Mouse (Mus musculus): Measurements from ENCODE around the gene Sacm1l. TPM values are rescaled to one million over a fixed set of nuclear protein-coding genes. Genes with fewer than 3 reads are reported as not detected.

The Sacm1l gene
- polyA plus RNA-seq, 1 experiment from 2014 or later, result 26.5 TPM

GRCm38 (mm10) chr9:123491917-123492585, 37.5 kb upstream of the Sacm1l start:
- H3K4me3 ChIP-seq (replicated peaks), result no peak overlapping the region
- no peaks in the 10 kb centered on the region for H3K27me3 ChIP-seq
- H3K9me3 ChIP-seq (replicated peaks), result no peaks in the 10 kb centered on the region
- WGBS (ENCODE audit: insufficient replicate concordance), result 71% methylated on average over 9 of the region's 9 CpGs
- peaks cover 30% of the 10 kb centered on the region for H3K36me3 ChIP-seq (replicated peaks)
- H3K4me1 ChIP-seq (replicated peaks), result peaks cover 82% of the 10 kb centered on the region
- H3K27ac ChIP-seq (replicated peaks), result 0 out of 2 replicates have a peak overlapping the region, but pooled peaks have one; percentile 0
- peak; percentile 29; the same call in 1 of the 2 replicates for ATAC-seq (ENCODE audit: insufficient read depth)
- H3K9ac ChIP-seq, result no peak overlapping the region
- no peak overlapping the region for H3K4me2 ChIP-seq

- H3K36me3 ChIP-seq (replicated peaks), result peaks cover 29% of the 10 kb centered on the region
- no peaks in the 10 kb centered on the region for H3K9me3 ChIP-seq (replicated peaks)
- WGBS (ENCODE audit: insufficient replicate concordance), result 41% methylated on average over 13 of the region's 13 CpGs
- H3K27me3 ChIP-seq, result no peaks in the 10 kb centered on the region
- ATAC-seq (ENCODE audit: insufficient read depth), result 0 out of 2 replicates have a peak, but pooled peaks have one; percentile 13
- no peak overlapping the region for H3K4me3 ChIP-seq (replicated peaks)
- H3K4me1 ChIP-seq (replicated peaks), result peaks cover 45% of the 10 kb centered on the region
- no peak overlapping the region for H3K27ac ChIP-seq (replicated peaks)
- H3K4me2 ChIP-seq, result peak overlapping the region; percentile 42
- H3K9ac ChIP-seq, result no peak overlapping the region
Observed at GRCm38 (mm10) chr9:123496665-123497064, 32.9 kb upstream of the Sacm1l start.

- Histone ChIP-seq H3K4me1 (replicated peaks) (peaks cover 33% of the 10 kb centered on the region), H3K9me3 (replicated peaks) (no peaks in the 10 kb centered on the region), H3K36me3 (replicated peaks) (peaks cover 40% of the 10 kb centered on the region), H3K4me2 (no peak overlapping the region), H3K27ac (replicated peaks) (no peak overlapping the region), H3K9ac (no peak overlapping the region), H3K27me3 (no peaks in the 10 kb centered on the region), H3K4me3 (replicated peaks) (no peak overlapping the region)
- ATAC-seq (ENCODE audit: insufficient read depth), result peak; percentile 23; the same call in 1 of the 2 replicates
- 27% methylated on average over 5 of the region's 5 CpGs for WGBS (ENCODE audit: insufficient replicate concordance)
Observed at GRCm38 (mm10) chr9:123497906-123498305, 31.7 kb upstream of the Sacm1l start.

- H3K27me3 ChIP-seq, result no peaks in the 10 kb centered on the region
- 65% methylated on average over 4 of the region's 4 CpGs for WGBS (ENCODE audit: insufficient replicate concordance)
- no peaks in the 10 kb centered on the region for H3K9me3 ChIP-seq (replicated peaks)
- peaks cover 59% of the 10 kb centered on the region for H3K36me3 ChIP-seq (replicated peaks)
- H3K9ac ChIP-seq, result no peak overlapping the region
- peaks cover 17% of the 10 kb centered on the region for H3K4me1 ChIP-seq (replicated peaks)
- no peak overlapping the region for H3K27ac ChIP-seq (replicated peaks)
- H3K4me2 ChIP-seq, result no peak overlapping the region
- no peak overlapping the region for H3K4me3 ChIP-seq (replicated peaks)
- no peak for ATAC-seq (ENCODE audit: insufficient read depth)
Observed at GRCm38 (mm10) chr9:123500480-123500879, 29.1 kb upstream of the Sacm1l start.

- Histone ChIP-seq H3K9me3 (replicated peaks) (no peaks in the 10 kb centered on the region), H3K27ac (replicated peaks) (no peak overlapping the region), H3K4me2 (no peak overlapping the region), H3K27me3 (no peaks in the 10 kb centered on the region), H3K4me1 (replicated peaks) (no peaks in the 10 kb centered on the region), H3K9ac (no peak overlapping the region), H3K4me3 (replicated peaks) (no peak overlapping the region), H3K36me3 (replicated peaks) (peaks cover 70% of the 10 kb centered on the region)
- no peak for ATAC-seq (ENCODE audit: insufficient read depth)
- 78% methylated on average over 5 of the region's 5 CpGs for WGBS (ENCODE audit: insufficient replicate concordance)
Observed at GRCm38 (mm10) chr9:123503171-123503834, 26.3 kb upstream of the Sacm1l start.

GRCm38 (mm10) chr9:123504325-123504724, 25.2 kb upstream of the Sacm1l start:
- no peaks in the 10 kb centered on the region for H3K9me3 ChIP-seq (replicated peaks)
- peaks cover 63% of the 10 kb centered on the region for H3K36me3 ChIP-seq (replicated peaks)
- WGBS (ENCODE audit: insufficient replicate concordance), result 9% methylated on average over 2 of the region's 2 CpGs
- no peak overlapping the region for H3K9ac ChIP-seq
- peak; percentile 68 for ATAC-seq (ENCODE audit: insufficient read depth)
- no peak overlapping the region for H3K4me3 ChIP-seq (replicated peaks)
- H3K4me2 ChIP-seq, result no peak overlapping the region
- H3K27ac ChIP-seq (replicated peaks), result no peak overlapping the region
- H3K4me1 ChIP-seq (replicated peaks), result no peaks in the 10 kb centered on the region
- no peaks in the 10 kb centered on the region for H3K27me3 ChIP-seq

- ATAC-seq (ENCODE audit: insufficient read depth), result no peak
- H3K27me3 ChIP-seq, result no peaks in the 10 kb centered on the region
- no peak overlapping the region for H3K4me2 ChIP-seq
- no peak overlapping the region for H3K4me3 ChIP-seq (replicated peaks)
- peaks cover 60% of the 10 kb centered on the region for H3K36me3 ChIP-seq (replicated peaks)
- H3K9me3 ChIP-seq (replicated peaks), result no peaks in the 10 kb centered on the region
- WGBS (ENCODE audit: insufficient replicate concordance), result 74% methylated on average over 1 of the region's 1 CpGs
- H3K27ac ChIP-seq (replicated peaks), result no peak overlapping the region
- H3K9ac ChIP-seq, result no peak overlapping the region
- peaks cover 6% of the 10 kb centered on the region; the same call in 1 of the 2 replicates for H3K4me1 ChIP-seq (replicated peaks)
Observed at GRCm38 (mm10) chr9:123505598-123505997, 24.0 kb upstream of the Sacm1l start.

- Histone ChIP-seq H3K36me3 (replicated peaks) (peaks cover 60% of the 10 kb centered on the region), H3K27me3 (no peaks in the 10 kb centered on the region), H3K9me3 (replicated peaks) (no peaks in the 10 kb centered on the region), H3K27ac (replicated peaks) (no peak overlapping the region), H3K4me2 (no peak overlapping the region), H3K4me3 (replicated peaks) (no peak overlapping the region), H3K4me1 (replicated peaks) (peaks cover 6% of the 10 kb centered on the region; the same call in 1 of the 2 replicates), H3K9ac (no peak overlapping the region)
- 65% methylated on average over 4 of the region's 4 CpGs for WGBS (ENCODE audit: insufficient replicate concordance)
- ATAC-seq (ENCODE audit: insufficient read depth), result no peak
Observed at GRCm38 (mm10) chr9:123506270-123507146, 23.1 kb upstream of the Sacm1l start.

- Histone ChIP-seq H3K4me2 (no peak overlapping the region), H3K9me3 (replicated peaks) (no peaks in the 10 kb centered on the region), H3K27me3 (no peaks in the 10 kb centered on the region), H3K36me3 (replicated peaks) (peaks cover 62% of the 10 kb centered on the region), H3K9ac (no peak overlapping the region), H3K27ac (replicated peaks) (no peak overlapping the region), H3K4me1 (replicated peaks) (peaks cover 6% of the 10 kb centered on the region; the same call in 1 of the 2 replicates), H3K4me3 (replicated peaks) (no peak overlapping the region)
- no peak for ATAC-seq (ENCODE audit: insufficient read depth)
- WGBS (ENCODE audit: insufficient replicate concordance), result 66% methylated on average over 2 of the region's 2 CpGs
Observed at GRCm38 (mm10) chr9:123507380-123507779, 22.2 kb upstream of the Sacm1l start.

GRCm38 (mm10) chr9:123508986-123509385, 20.6 kb upstream of the Sacm1l start:
- peaks cover 6% of the 10 kb centered on the region; the same call in 1 of the 2 replicates for H3K4me1 ChIP-seq (replicated peaks)
- H3K4me2 ChIP-seq, result no peak overlapping the region
- H3K36me3 ChIP-seq (replicated peaks), result peaks cover 61% of the 10 kb centered on the region
- no peaks in the 10 kb centered on the region for H3K9me3 ChIP-seq (replicated peaks)
- ATAC-seq (ENCODE audit: insufficient read depth), result no peak
- H3K27me3 ChIP-seq, result no peaks in the 10 kb centered on the region
- H3K4me3 ChIP-seq (replicated peaks), result no peak overlapping the region
- 80% methylated on average over 2 of the region's 2 CpGs for WGBS (ENCODE audit: insufficient replicate concordance)
- no peak overlapping the region for H3K9ac ChIP-seq
- H3K27ac ChIP-seq (replicated peaks), result no peak overlapping the region
